ENCODE assay signal across 11 mouse cellular contexts in genomic region chr11:57582818-57583635, GRCm38 (mm10).
DNase-seq lines count a peak whose midpoint lies in the region; ATAC-seq lines count a peak whose summit lies in the region.
"Had no signal": no experiment of that assay in that cellular context is flagged by ENCODE, and none has a peak within 500 bp of the region (broad histone marks: within the 10 kb centered on the region; RNA-seq: fewer than 3 reads in every experiment).

No protein-coding gene starts in this region.

- no peak overlapping the region for H3K4me3 ChIP-seq in forebrain, embryonic 14.5 days (ENCODE audit: low read depth, low read length)
- no peak overlapping the region for H3K4me3 ChIP-seq in midbrain, embryonic 11.5 days (ENCODE audit: low read depth, low read length)

- peak; percentile 94 for ATAC-seq in forebrain, embryonic 14.5 days
- peak; percentile 89 for ATAC-seq in midbrain, embryonic 11.5 days (ENCODE audit: low FRiP score)
- no peak for ATAC-seq in erythroid progenitor cell, adult 5-6 weeks (replicated peaks; ENCODE audit: low FRiP score, poor library complexity, severe bottlenecking)

- peak; percentile 12 for DNase-seq in A20 (ENCODE audit: low read depth, low spot score)
- DNase-seq in NIH3T3 (ENCODE audit: low read depth): peak; percentile 14
- DNase-seq in forebrain, embryonic 14.5 days (ENCODE audit: low spot score): peak; percentile 92
- DNase-seq in midbrain, embryonic 11.5 days (ENCODE audit: low spot score, missing footprints): peak; percentile 94
- no peak for DNase-seq in kidney, postnatal 25 days
- no peak for DNase-seq in thymus, postnatal 14 days
- no peak for DNase-seq in gastrocnemius, postnatal 36 days
- DNase-seq: cerebellum, adult 9-11 months; gastrocnemius, postnatal 10 days had no signal

- intact Hi-C loops in gastrocnemius, postnatal 36 days (cut with DNase I): no loop called here

- H3K9me3 ChIP-seq in forebrain, embryonic 14.5 days (replicated peaks; ENCODE audit: control insufficient read depth, low read length): no peaks in the 10 kb centered on the region
- H3K9me3 ChIP-seq in midbrain, embryonic 11.5 days (ENCODE audit: control insufficient read depth, low read length): no peaks in the 10 kb centered on the region

- no peak overlapping the region for H3K4me2 ChIP-seq in forebrain, embryonic 14.5 days (ENCODE audit: low read length)
- peak overlapping the region; percentile 11; the same call in 1 of the 2 replicates for H3K4me2 ChIP-seq in midbrain, embryonic 11.5 days

- H3K9ac ChIP-seq in forebrain, embryonic 14.5 days (ENCODE audit: low read length): no peak overlapping the region; the same call in 1 of the 2 replicates
- H3K9ac ChIP-seq in midbrain, embryonic 11.5 days (ENCODE audit: low read length): peak overlapping the region; percentile 53; the same call in 1 of the 2 replicates

- WGBS in forebrain, embryonic 14.5 days: 4% methylated on average over 10 of the region's 10 CpGs
- 14% methylated on average over 10 of the region's 10 CpGs for WGBS in midbrain, embryonic 11.5 days

- H3K27ac ChIP-seq in forebrain, embryonic 14.5 days (ENCODE audit: low read depth, low read length): peak overlapping the region; percentile 70; the same call in 1 of the 2 replicates
- peak overlapping the region; percentile 63 for H3K27ac ChIP-seq in midbrain, embryonic 11.5 days (ENCODE audit: low read depth, low read length)
- H3K27ac ChIP-seq: kidney, postnatal 0 days had no signal

- no peaks in the 10 kb centered on the region for H3K36me3 ChIP-seq in forebrain, embryonic 14.5 days (ENCODE audit: control insufficient read depth, insufficient read depth, low read length)
- no peaks in the 10 kb centered on the region for H3K36me3 ChIP-seq in midbrain, embryonic 11.5 days (ENCODE audit: control insufficient read depth, insufficient read depth, low read length)

- H3K4me1 ChIP-seq in forebrain, embryonic 14.5 days (ENCODE audit: control insufficient read depth, insufficient read depth, low read length): peaks cover 14% of the 10 kb centered on the region
- peaks cover 21% of the 10 kb centered on the region for H3K4me1 ChIP-seq in midbrain, embryonic 11.5 days (ENCODE audit: control insufficient read depth, insufficient read depth, low read length)

- 0 out of 2 replicates have a peak, but pooled peaks cover 5% of the 10 kb centered on the region for H3K27me3 ChIP-seq in forebrain, embryonic 14.5 days (replicated peaks; ENCODE audit: control insufficient read depth, insufficient read depth, low read length)
- no peaks in the 10 kb centered on the region for H3K27me3 ChIP-seq in midbrain, embryonic 11.5 days (ENCODE audit: control insufficient read depth, insufficient read depth, low read length)

Comparison
In these comparisons a context has a peak if more than half of its experiments do, and no peak if none do; other contexts are left out.
1. DNase-seq: peak in A20 (single experiment), NIH3T3 (single experiment), forebrain, embryonic 14.5 days (single experiment) and midbrain, embryonic 11.5 days (single experiment); none in kidney, postnatal 25 days (0 of 2), thymus, postnatal 14 days (single experiment) and gastrocnemius, postnatal 36 days (0 of 2).